Mouse (Mus musculus): ENCODE measurements around the gene 6430548M08Rik.

DNA sequence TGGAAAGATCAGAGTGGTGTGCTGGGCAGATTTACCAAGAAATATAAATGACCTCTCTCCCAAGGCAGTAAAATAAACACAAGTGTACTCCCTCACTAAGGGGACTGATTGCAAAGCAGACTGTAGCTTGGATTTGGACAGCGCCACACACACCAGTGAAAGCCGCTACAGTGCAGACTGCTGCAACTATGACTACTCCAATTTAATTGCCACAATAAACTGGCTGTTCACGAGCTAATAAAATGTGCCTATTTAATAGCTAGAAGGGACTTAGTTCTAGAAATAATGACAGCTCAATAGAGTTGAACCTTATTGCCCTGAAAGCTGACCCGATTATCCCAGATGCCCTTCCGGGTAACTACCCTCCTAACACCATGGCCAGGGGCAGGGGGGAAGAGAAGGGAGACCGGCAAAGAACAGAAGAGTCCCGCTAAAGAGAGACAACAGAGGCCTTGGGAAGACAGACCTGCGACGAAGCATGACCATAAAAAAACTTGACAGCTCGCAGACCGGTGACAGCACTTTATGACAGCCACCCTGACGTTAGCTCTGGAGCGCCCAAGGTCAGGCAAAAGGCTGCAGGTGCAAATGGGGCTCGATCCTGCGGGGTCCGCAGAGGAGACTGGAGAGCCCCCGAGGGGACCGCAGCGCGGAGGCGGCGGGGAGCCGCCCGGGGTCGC is 13.4 kb upstream of the 6430548M08Rik start:
- no peak for TF ChIP-seq GATA1 (IDR thresholded peaks at IDR 0.05; ENCODE audit: borderline replicate concordance, low read length)
- no peak for TF ChIP-seq FLI1 (IDR thresholded peaks at IDR 0.05; ENCODE audit: low read length)
